Mouse (Mus musculus): ENCODE results near the gene Ddn. TPM values are rescaled to one million over a fixed set of nuclear protein-coding genes. Genes with fewer than 3 reads are reported as not detected.

Ddn gene
- polyA plus RNA-seq, 1 experiment from 2014 or later: 3.2 TPM

DNA sequence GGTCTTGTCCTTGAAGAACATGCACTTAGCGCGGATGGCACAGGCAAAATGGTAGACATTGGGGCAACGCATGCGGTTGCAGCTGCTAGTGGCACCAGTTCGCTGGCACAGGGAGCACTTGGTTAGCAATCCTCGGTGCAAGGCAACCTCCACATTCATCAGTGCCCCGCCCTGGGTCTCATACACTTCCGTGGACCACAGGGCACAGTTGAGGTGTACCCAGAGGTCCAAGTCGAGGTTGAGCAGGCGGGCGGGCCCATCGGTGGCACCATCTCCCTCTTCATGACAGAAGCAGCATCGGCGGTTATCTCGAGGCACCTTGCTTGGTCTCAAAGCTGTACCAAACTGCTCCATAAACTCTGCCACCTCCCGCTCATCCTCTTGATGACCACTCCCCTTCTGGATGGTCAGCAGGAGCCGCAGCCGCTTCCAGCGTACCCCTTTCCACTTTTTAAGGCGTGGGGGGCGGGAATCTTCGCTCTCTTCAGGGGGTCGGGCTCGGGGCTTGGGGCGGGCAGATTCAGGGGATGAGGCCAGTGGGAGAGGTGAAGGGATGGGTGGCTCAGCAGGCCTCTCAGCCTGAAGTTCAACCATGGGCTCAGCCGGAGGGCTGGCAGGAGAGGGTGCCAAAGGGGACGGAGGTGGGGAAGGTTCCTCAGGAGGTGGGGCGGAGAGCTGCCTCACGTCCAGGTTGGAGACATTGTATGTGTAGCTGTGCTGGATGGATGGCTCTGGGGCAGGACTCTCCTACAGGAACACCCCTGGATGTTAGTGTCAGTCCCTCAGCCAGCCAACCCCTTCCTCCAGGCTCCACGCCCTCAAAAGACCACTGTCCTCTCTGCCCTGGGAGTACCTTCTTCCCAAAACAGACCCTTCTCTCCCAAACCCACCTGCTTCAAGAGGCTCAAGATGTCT, 30.6 kb upstream of the Ddn start:
- WGBS: 93% methylated on average over 30 of the region's 30 CpGs
- no peak for ATAC-seq (replicated peaks; ENCODE audit: low FRiP score)
- H3K27ac ChIP-seq: no peak overlapping the region
- H3K4me3 ChIP-seq (replicated peaks): no peak overlapping the region
- H3K9ac ChIP-seq: no peak overlapping the region
- H3K4me2 ChIP-seq: no peak overlapping the region
- no peaks in the 10 kb centered on the region for H3K9me3 ChIP-seq (replicated peaks)
- H3K4me1 ChIP-seq: no peaks in the 10 kb centered on the region
- peaks cover 100% of the 10 kb centered on the region for H3K36me3 ChIP-seq
- no peaks in the 10 kb centered on the region for H3K27me3 ChIP-seq

DNA sequence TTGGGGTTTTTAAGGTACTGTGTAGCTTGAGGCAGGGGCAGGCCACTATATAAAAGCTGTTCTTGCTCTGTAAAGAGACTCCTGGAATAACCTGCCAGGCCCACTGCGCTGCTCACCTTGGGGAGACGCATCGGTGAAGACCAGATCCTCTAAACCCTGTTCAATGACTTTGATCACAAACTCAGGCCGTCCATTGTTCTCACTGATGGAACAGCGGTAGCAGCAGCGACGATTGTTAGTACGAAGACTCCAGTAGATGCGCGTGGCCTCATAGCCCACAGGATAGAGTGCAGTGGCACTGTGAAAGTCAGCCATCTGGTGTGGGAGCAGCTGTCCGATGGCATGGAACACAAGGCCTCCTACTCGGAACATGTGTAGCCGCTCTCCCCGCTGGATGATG, 29.9 kb upstream of the Ddn start:
- Histone ChIP-seq H3K4me1 (no peaks in the 10 kb centered on the region), H3K9ac (no peak overlapping the region), H3K27ac (no peak overlapping the region), H3K4me2 (no peak overlapping the region), H3K27me3 (no peaks in the 10 kb centered on the region), H3K4me3 (replicated peaks) (no peak overlapping the region), H3K9me3 (replicated peaks) (no peaks in the 10 kb centered on the region), H3K36me3 (peaks cover 100% of the 10 kb centered on the region)
- WGBS: 93% methylated on average over 14 of the region's 14 CpGs
- no peak for ATAC-seq (replicated peaks; ENCODE audit: low FRiP score)

DNA sequence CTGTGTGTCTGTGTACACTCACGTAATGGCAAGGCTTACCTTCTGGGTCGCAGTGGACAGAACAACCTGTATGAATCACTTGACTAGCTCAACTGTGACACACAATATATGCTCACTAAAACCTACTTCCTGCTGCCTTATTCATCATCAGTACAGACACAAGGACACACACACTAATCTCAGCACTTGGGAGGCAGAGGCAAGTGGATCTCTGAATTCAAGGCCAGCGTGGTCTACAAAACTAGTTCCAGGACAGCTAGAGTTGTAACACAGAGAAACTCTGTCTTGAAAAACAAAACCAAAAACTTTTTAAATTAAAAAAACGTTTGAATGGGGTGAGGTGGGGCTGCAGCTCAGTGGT, 28.4 kb upstream of the Ddn start:
- Histone ChIP-seq H3K9me3 (replicated peaks) (no peaks in the 10 kb centered on the region), H3K27ac (no peak overlapping the region), H3K4me1 (peaks cover 9% of the 10 kb centered on the region), H3K4me3 (replicated peaks) (no peak overlapping the region), H3K27me3 (no peaks in the 10 kb centered on the region), H3K4me2 (no peak overlapping the region), H3K36me3 (peaks cover 98% of the 10 kb centered on the region), H3K9ac (no peak overlapping the region)
- WGBS: 74% methylated on average over 4 of the region's 4 CpGs
- no peak for ATAC-seq (replicated peaks; ENCODE audit: low FRiP score)

DNA sequence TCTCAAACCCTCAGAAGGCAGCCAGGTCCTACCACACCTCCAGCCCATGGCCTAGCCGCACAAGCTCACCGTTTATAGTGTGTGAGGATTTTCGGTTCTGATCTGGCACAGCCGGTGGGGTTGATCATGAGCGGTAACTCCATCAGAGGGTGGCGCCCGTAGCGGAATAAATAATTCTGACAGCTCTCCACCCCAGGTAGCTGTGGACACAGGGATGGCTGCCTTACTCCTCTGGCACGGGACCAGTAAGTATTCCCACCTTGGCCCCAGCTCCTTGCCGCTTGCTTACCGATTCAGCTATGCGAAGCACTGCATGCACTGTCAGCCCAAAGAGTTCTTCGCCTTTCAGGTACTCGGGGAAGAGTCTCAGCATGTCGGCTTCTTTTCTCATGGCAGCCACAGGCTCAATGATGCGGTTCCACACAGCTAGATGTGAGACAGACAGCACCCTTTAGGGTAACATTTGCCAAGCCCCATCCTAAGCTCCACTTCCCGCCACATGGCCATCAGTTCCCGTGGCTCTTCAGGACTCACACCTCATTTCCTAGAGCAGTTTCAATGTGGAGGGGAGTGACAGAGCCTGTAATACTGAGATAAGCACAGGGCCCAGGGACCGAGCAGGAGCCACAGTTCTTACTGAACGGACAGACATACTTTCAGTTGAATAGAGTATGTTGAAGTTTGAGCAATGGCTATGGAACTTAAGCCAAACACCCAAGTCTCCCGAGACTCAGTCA, 27.9 kb upstream of the Ddn start:
- no peak overlapping the region for H3K9ac ChIP-seq
- peaks cover 15% of the 10 kb centered on the region for H3K4me1 ChIP-seq
- ATAC-seq (replicated peaks; ENCODE audit: low FRiP score): no peak
- H3K36me3 ChIP-seq: peaks cover 96% of the 10 kb centered on the region
- H3K27ac ChIP-seq: no peak overlapping the region
- no peak overlapping the region for H3K4me2 ChIP-seq
- 90% methylated on average over 21 of the region's 21 CpGs for WGBS
- no peaks in the 10 kb centered on the region for H3K9me3 ChIP-seq (replicated peaks)
- H3K27me3 ChIP-seq: no peaks in the 10 kb centered on the region
- H3K4me3 ChIP-seq (replicated peaks): no peak overlapping the region

- no peak for ATAC-seq (replicated peaks; ENCODE audit: low FRiP score)
- WGBS: 94% methylated on average over 14 of the region's 14 CpGs
These were observed 26.0 kb upstream of the Ddn start for GRCm38 (mm10) chr15:98835291-98835690.

DNA sequence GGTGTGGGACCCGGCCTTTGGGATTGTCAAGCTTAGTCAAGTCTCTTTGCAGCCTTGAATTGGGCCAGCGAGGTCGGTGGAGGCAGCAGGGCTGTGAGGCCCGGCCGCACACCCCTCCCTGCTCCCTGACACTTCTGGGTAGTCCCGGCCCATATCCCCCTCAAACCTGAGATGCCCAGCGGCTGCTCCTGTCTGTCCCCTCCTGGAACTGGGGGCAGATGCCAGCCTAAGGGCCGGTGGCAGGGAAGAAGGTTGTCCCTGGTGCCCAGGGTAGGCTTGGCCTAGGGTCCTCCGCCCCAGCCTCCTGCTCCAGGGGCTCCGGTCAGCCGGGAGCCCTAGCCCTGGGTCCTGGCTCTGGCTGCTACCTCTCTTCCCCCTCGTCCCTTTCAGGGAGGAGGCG, 24.8 kb upstream of the Ddn start:
- H3K27ac ChIP-seq: no peak overlapping the region
- H3K4me3 ChIP-seq (replicated peaks): no peak overlapping the region
- H3K9me3 ChIP-seq (replicated peaks): no peaks in the 10 kb centered on the region
- no peak overlapping the region for H3K9ac ChIP-seq
- WGBS: 82% methylated on average over 13 of the region's 13 CpGs
- peaks cover 66% of the 10 kb centered on the region for H3K36me3 ChIP-seq
- H3K4me1 ChIP-seq: peaks cover 32% of the 10 kb centered on the region
- H3K4me2 ChIP-seq: no peak overlapping the region
- no peak for ATAC-seq (replicated peaks; ENCODE audit: low FRiP score)
- no peaks in the 10 kb centered on the region for H3K27me3 ChIP-seq

More at GRCm38 (mm10) chr15:98835291-98835690, 26.0 kb upstream of the Ddn start:
- no peaks in the 10 kb centered on the region for H3K9me3 ChIP-seq (replicated peaks)
- 0 out of 2 replicates have a peak overlapping the region, but pooled peaks have one; percentile 7 for H3K27ac ChIP-seq
- H3K36me3 ChIP-seq: peaks cover 77% of the 10 kb centered on the region
- no peaks in the 10 kb centered on the region for H3K27me3 ChIP-seq
- H3K4me1 ChIP-seq: peaks cover 21% of the 10 kb centered on the region
- H3K9ac ChIP-seq: no peak overlapping the region
- H3K4me2 ChIP-seq: no peak overlapping the region
- no peak overlapping the region for H3K4me3 ChIP-seq (replicated peaks)

GRCm38 (mm10) chr15:98833281-98833680, 24.0 kb upstream of the Ddn start:
- peaks cover 59% of the 10 kb centered on the region for H3K36me3 ChIP-seq
- H3K4me1 ChIP-seq: peaks cover 34% of the 10 kb centered on the region
- no peak overlapping the region for H3K4me2 ChIP-seq
- H3K9ac ChIP-seq: no peak overlapping the region
- no peak overlapping the region for H3K4me3 ChIP-seq (replicated peaks)
- 84% methylated on average over 11 of the region's 11 CpGs for WGBS
- ATAC-seq (replicated peaks; ENCODE audit: low FRiP score): no peak
- H3K27ac ChIP-seq: no peak overlapping the region
- no peaks in the 10 kb centered on the region for H3K9me3 ChIP-seq (replicated peaks)
- no peaks in the 10 kb centered on the region for H3K27me3 ChIP-seq

GRCm38 (mm10) chr15:98832161-98833058, 23.1 kb upstream of the Ddn start:
- H3K4me3 ChIP-seq (replicated peaks): peak overlapping the region; percentile 68; the same call in 1 of the 2 replicates
- H3K27me3 ChIP-seq: no peaks in the 10 kb centered on the region
- H3K36me3 ChIP-seq: peaks cover 59% of the 10 kb centered on the region
- ATAC-seq (replicated peaks; ENCODE audit: low FRiP score): no peak
- 50% methylated on average over 12 of the region's 12 CpGs for WGBS
- H3K4me2 ChIP-seq: peak overlapping the region; percentile 63
- no peaks in the 10 kb centered on the region for H3K9me3 ChIP-seq (replicated peaks)
- H3K4me1 ChIP-seq: peaks cover 34% of the 10 kb centered on the region
- H3K27ac ChIP-seq: peak overlapping the region; percentile 94
- 0 out of 2 replicates have a peak overlapping the region, but pooled peaks have one; percentile 81 for H3K9ac ChIP-seq

DNA sequence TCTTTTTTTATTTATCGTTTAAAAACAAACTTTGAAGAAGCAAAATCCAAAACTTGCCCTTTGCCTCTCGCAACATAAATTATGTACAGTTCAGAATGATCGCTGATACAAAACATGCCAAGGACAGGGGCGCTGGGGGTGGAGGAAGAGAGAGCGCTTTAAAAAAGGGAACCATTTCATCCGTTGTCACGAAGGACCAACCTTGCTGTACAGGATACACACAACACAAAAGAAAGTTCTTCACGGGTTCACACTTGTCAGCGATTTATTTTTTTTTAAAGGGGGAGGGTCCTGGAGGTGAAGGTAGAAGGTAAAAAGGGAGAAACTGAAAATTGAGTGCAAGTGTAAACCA, 22.4 kb upstream of the Ddn start:
- ATAC-seq (replicated peaks; ENCODE audit: low FRiP score): peak; percentile 43; the same call in 1 of the 2 replicates
- Histone ChIP-seq H3K4me3 (replicated peaks) (peak overlapping the region; percentile 68), H3K9me3 (replicated peaks) (no peaks in the 10 kb centered on the region), H3K27me3 (no peaks in the 10 kb centered on the region), H3K4me1 (peaks cover 34% of the 10 kb centered on the region), H3K4me2 (peak overlapping the region; percentile 63), H3K36me3 (peaks cover 56% of the 10 kb centered on the region), H3K9ac (peak overlapping the region; percentile 81), H3K27ac (peak overlapping the region; percentile 94)
- 11% methylated on average over 9 of the region's 9 CpGs for WGBS

DNA sequence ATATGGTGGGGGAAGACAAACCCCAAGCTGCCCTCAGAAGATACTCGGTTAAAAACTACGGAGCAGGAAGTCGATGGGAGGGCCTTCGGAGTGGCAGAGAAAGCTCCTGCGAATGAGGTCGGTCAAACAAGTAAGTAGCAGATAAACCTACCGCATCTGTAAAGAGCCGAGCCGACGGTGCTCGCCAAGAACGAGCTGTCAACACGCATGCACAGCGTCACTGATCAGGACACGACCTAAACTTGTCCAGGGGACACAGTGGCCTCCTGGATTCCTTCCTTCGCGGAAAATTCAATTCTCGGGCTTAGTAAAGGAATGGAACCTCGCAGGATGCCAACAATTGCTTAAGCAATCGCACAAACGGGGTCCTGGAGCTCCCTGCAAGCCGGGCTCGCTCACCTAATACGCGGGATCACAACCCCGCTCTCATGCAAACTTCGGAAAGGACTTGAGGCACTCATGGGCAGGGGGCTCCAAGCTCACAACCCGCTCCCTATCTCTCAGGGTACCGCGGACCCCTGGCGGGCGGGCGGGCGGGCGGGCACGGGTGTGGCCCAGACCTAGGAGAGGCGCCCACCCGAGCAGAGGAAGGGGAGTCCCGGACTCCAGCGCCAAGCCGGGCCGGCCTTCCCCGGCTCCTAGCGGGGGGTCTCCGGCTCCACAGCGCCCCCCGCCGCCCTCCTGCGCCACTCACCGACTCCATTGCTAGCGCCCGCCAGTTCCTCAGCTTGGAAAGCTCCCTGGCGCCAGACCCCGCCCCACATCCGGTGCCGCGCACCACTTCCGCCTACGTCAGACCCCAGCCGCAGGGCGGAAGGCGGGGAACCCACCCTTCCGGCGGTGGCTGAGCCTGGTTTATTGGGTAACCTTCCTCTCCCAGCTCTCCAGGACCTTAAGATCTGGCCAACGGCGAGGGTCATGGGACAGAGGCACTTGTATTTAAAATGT, 21.7 kb upstream of the Ddn start, which contains the start of gene Prkag1:
Prkag1 (minus strand) TSS at position 786 of the 948 bp plus-strand sequence.
- peaks cover 50% of the 10 kb centered on the region for H3K36me3 ChIP-seq
- no peaks in the 10 kb centered on the region for H3K27me3 ChIP-seq
- no peaks in the 10 kb centered on the region for H3K9me3 ChIP-seq (replicated peaks)
- peaks cover 34% of the 10 kb centered on the region for H3K4me1 ChIP-seq
- peak; percentile 95 for ATAC-seq (replicated peaks; ENCODE audit: low FRiP score)
- H3K27ac ChIP-seq: peak within 1 kb of the TSS; percentile 94
- peak within 1 kb of the TSS; percentile 81 for H3K9ac ChIP-seq
- WGBS: under 1% methylated on average over 64 of the region's 66 CpGs
- H3K4me2 ChIP-seq: peak within 1 kb of the TSS; percentile 63
- H3K4me3 ChIP-seq (replicated peaks): peak within 1 kb of the TSS; percentile 68

GRCm38 (mm10) chr15:98827611-98828011, 18.3 kb upstream of the Ddn start:
- Histone ChIP-seq H3K27ac (no peak overlapping the region), H3K36me3 (peaks cover 51% of the 10 kb centered on the region), H3K27me3 (no peaks in the 10 kb centered on the region), H3K9ac (no peak overlapping the region), H3K9me3 (replicated peaks) (no peaks in the 10 kb centered on the region), H3K4me2 (no peak overlapping the region), H3K4me3 (replicated peaks) (no peak overlapping the region), H3K4me1 (peaks cover 24% of the 10 kb centered on the region)
- ATAC-seq (replicated peaks; ENCODE audit: low FRiP score): no peak
- WGBS: 87% methylated on average over 7 of the region's 7 CpGs

Measured in kidney, embryonic 15.5 days (tissue).